Mouse (Mus musculus): ENCODE measurements at regions not wholly inside any gene's neighbourhood (a gene's known extent, or its start where the extent isn't known, plus 50 kb on each side); places are given as distances from the start of the nearest gene placed in this dataset.

DNA sequence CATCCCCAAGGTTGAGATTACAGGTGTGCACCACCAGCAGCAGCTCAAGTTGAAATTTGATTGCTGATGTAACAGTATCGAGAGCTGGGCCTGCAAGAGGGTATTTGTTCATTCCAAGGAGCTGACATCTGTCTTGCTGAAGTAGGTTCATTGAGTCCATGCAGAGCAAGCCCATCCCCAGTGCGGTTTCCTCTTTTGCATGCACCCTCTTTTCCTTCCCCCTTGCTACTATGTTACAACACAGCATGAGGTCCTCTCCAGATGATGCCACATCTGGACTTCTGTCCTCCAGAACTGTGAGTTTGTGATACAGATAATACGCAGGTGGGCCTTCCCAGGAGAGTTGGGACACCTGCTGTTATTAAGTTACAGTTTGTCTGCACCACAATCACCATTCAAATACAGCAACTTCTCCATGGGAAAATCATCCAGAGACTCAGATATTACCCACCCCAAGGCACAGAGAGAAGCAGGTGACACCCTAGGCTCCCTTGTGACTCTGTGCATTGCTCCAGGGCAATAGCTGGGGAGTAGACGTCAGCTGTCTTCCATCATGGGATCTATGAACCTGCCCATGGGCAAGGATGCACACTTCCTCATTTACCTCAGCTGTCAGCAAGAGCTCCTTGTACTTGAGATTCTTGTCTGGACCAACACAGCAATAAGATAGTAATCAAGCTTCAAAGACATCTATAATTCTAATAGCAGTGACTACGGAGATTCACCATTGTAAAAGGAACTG lies 137.8 kb downstream of the Ets2 start:
- DNase-seq = no peak

DNA sequence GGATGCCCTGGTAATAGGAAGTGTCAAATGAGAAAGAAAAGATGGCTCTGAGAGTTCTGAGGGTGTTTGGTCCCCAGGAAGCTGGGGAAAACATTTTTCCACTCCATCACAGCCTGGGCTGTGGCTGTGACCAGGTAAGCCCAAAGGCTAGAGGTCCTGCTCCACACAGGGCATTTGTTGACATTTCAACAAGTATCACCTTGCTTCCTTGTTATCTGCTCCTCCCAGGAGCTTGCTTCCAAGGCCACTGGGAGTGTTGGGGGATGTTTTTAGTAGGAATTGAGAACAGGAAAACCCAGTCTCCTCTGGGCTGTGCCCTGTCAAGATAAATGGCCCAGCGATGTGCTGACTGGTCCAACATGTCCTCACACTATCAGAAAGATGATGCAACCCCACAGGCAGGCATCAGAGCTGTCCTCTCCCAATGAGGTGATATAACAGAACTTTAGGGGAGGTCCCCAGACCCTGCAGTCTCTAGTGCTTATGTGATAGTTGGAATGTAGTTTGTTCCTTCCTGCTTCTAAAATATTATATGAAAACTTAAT lies 137.1 kb downstream of the Ets2 start:
- DNase-seq = no peak

DNA sequence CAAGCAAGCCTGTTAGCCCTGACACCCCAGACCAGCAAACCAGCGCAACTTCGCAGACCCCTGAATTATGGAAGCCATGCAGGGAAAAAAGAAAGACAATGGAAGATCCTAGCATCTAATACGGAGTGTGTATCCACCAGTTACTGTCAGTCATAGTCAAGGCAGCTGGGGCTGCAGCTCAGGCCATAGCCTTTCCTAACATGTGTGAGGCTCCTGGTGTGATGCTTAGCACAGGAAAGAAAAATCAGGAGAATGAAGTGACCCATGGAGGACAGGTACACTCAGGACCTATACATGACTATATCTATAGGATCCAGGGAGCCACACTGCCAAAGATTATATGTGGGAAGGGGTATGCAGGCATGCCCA lies 136.6 kb downstream of the Ets2 start:
- DNase-seq = no peak

GRCm38 (mm10) chr16:95837723-95838477 lies 136.0 kb downstream of the Ets2 start:
- no peak for DNase-seq

GRCm38 (mm10) chr16:95835941-95836340 lies 134.1 kb downstream of the Ets2 start:
- no peak for DNase-seq

DNA sequence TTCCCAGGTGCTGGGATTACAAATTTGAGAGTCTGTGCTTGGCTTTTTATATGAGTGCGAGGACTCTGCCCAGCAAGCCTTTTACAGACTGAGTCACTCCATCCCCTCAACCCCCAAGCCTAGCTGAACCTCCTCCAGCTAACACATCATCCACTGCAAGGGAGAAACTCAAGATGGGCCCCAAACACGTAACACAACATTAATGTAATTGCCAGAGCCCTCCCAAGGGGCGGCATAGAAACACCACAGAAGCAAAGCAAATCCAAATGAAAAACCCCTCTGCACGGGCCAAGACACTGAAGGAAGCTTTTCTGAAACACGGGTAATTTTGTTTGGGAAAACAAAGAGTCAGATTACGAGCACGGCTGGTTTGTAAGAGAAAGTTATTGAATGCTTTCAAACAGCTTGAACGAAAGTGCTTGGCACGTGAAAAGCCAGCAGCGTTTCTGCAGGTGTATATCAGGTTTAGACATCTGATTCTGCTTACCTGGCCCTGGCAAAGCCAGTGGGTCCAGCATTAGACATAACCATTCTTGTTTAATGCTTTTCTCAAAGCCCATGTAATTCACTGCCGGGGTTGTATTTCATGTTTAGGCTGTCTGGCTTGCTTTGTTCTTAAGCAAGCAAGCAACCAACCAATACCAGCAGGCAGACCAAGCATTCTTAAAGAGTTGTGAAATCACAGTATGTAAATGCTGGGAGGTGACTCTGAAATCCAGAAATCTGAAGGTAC lies 132.8 kb downstream of the Ets2 start:
- no peak for DNase-seq

DNA sequence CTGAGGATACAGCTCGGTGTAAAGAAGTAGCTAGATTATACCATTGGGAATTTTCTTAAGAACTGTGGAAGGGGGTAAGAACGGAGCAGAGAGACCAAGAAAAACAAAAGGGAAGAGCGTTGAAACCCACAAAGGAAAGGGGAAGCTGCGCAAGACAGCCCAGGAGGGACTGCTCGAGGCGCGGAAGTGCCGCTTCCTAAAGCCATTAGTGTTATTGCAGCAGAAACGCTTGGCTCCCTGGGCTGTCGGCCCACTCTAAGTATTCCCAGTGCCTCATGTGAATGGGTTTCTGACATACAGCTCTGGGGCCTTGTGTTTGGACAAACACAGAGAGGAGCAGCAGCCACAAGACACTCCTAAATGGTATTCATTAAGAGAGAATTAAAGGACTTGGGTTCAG lies 131.6 kb downstream of the Ets2 start:
- no peak for DNase-seq

DNA sequence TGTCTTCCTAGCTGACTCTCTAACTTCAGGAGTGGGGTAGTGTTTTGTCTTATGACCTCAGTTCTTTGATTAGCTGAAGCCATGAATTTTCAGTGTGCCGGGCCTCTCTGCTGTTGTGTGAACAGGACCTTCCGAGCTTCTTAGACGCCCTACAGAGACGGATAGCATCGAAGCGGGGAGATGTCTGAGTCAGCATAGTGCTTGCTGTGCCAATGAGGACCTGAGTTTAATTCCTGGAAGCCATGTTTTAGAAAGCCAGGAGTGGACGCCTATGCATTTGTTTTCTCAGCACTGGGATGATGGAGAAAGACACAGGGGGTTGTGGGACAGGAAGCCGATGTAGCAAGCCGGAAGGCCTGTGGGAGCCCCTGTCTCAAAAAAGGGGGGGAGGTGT lies 130.5 kb downstream of the Ets2 start:
- DNase-seq = no peak

GRCm38 (mm10) chr16:95831566-95832345 lies 129.9 kb downstream of the Ets2 start:
- DNase-seq = peak; percentile 50

DNA sequence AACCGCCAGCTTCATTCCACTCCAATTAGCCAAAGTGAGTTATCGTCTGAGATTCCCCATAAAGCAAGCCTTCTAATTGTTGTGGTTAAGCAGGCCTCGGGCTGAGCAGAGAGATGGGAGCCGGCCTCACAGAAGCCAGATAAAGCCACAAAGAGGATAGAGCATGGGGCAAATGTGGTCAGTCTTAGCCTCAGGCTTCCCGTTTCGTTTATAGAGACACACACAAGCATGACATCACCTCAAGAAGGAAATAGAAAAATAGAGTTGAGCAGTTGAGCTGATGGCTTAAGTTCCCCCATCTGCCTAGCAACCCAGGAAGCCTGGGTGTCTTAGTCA lies 125.5 kb downstream of the Ets2 start:
- DNase-seq = no peak

DNA sequence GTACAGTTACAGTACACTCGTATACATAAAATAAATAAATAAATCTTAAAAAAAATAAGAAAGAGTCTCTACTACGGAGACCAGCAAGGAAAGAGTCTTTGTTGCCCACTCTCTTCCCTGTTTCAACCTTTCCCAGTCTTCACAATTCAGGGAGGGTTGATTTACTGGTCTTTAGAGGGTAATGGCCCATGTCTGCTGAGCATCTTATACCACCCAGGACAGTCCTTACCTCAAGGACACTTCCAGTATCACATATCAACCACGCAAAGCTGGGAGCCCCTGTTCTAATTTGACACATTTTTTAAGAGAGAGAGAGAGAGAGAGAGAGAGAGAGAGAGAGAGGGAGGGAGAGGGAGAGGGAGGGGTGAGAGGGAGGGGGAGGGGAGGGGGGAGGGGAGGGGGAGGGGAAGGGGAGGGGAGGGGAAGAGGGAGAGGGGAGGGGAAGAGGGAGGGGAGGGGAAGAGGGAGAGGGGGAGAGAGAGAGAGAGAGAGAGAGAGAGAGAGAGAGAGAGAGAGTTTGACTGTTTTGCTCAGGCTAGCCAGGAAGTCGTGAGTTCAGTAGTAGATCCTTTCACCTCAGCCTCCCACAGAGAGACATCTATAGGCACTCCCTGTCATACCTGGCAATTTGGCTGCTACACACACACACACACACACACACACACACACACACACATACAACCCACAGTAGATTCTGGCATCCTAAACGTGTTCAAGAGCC lies 125.0 kb downstream of the Ets2 start:
- no peak for DNase-seq

DNA sequence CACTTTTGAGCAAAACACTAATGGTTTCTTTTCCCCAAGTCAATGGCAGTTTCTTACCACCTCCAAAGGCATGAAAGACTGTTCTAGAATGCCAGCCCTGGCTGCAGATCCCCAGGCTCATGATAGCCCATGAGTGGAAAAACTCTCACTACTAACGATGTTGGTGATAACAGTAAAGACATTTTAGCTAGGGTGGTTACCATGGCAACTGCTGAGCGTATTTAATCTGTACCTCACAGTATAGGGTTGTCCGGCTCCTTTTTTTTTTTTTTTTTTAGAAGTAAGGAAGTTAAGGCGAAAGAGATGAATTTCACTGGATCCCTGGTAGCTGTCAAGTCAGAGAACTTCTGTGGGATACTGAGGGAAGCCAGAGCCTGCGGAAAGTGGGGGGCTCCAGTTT lies 123.8 kb downstream of the Ets2 start:
- no peak for DNase-seq

DNA sequence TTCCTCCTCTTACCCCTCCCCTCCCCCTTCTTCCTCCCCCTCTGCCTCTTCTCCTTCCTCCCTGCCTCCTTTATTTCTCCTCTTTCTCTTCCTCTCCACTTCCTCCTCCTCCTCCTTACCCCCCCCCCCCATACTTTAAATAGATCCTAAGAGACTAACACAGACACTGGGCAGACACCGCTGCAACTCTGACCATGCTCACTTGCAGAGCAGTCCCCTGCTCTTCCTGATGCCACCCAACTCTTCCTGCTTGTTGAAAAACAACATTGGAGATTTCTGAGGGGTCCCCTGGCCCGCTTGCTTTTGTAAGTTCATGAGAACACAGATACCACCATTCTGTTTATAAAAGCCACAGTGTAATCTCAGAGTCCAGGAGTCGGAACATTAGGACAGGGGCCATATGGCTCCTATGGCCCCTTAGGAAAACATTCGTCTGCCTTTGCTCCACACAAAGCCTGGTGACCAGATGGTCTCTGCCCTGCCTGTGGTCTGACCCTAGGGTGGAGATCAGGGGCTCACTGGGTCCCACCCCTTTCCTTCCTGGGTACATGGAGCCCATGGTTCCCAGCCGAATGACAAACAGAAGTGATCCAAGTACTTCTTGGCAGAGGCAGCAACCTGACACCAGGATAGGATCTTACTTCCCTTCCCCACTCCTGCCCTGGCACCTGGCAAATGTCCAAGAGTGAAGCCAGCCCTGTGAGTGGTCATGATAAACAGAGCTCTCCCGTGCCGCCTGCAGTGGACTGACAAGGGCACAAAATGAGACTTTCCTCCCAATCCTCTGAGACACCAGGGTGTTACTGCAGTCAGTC lies 123.1 kb downstream of the Ets2 start:
- peak; percentile 70 for DNase-seq

- no peak for DNase-seq
These were observed 121.9 kb downstream of the Ets2 start for GRCm38 (mm10) chr16:95823803-95824202.

GRCm38 (mm10) chr16:95821080-95821479 lies 119.2 kb downstream of the Ets2 start:
- no peak for DNase-seq

GRCm38 (mm10) chr16:95820606-95821005 lies 118.7 kb downstream of the Ets2 start:
- DNase-seq = no peak

GRCm38 (mm10) chr16:95820013-95820412 lies 118.1 kb downstream of the Ets2 start:
- DNase-seq = no peak

GRCm38 (mm10) chr16:95815966-95816365 lies 114.1 kb downstream of the Ets2 start:
- no peak for DNase-seq

DNA sequence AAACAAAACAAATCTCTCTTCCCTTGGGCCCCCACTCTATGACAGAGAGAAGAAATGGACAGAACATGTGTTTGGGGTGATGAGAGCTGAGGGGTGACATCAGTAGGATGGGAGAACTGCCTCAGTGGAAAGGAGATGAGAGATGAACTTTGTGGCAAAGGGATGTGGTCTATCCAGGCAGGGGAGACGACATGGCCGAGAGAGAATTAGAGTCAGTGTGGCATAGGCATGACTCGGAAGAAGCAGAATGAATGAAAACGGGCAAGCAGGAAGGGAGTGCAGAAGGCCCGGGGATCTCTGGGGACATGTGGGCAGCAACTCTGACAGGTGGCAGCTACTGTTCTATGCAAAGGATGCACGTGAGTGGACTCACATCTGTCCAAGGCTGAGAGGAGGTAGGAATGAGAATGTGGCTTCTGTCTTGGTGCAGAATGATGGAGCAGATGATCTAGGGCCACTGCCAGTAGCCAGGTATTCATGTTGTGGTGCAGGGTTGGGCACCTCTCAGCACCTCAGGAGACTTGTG lies 113.4 kb downstream of the Ets2 start:
- DNase-seq = no peak

DNA sequence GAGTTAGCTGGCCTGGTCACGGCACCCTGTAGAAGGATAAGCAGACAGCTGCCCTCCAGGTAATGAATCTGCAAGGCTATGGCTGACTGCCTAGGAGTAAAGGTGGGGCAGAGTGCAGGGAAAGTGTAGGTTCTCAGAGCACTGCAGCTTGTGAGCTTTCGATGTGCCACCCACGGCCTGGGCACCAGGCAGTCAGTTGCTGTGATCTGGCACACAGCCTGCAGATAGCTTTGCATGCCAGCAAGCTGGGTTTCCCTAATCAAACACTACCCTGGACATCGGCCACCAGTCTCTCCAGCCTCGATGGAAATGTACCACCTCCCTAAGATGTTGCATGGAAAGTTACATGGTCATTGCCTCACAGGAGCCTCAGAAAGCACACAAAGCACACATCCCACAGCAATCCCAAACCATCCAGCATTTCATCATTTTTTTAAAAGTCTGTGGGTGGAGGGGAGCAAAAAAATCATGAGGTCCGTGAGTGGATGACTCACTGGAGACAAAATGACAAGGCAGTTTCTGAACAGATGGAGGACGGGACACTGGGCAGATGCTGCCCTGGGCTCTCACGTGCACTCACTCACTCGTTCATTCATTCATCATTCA lies 112.7 kb downstream of the Ets2 start:
- DNase-seq = peak; percentile 66
